In genomic region chr1:109512632-109513259, GRCm38 (mm10) we compare ENCODE assay signal across 18 mouse cellular contexts.
A peak's percentile ranks its signal among the peaks of the same experiment; 100 is the strongest.
DNase-seq lines count a peak whose midpoint lies in the region; ATAC-seq and TF ChIP-seq lines count a peak whose summit lies in the region.
"Had no signal": no experiment of that assay in that cellular context is flagged by ENCODE, and none has a peak within 500 bp of the region (broad histone marks: within the 10 kb centered on the region; RNA-seq: fewer than 3 reads in every experiment).

No protein-coding gene starts in this region.

- no peak overlapping the region for H3K27ac ChIP-seq in forebrain, embryonic 15.5 days (replicated peaks)
- no peak overlapping the region for H3K27ac ChIP-seq in forebrain, embryonic 12.5 days
- no peak overlapping the region for H3K27ac ChIP-seq in left cerebral cortex, adult 2 months
- H3K27ac ChIP-seq: heart, adult 2 months; hindbrain, embryonic 15.5 days; limb, embryonic 10.5 days; liver, embryonic 13.5 days; neural tube, embryonic 12.5 days had no signal

- H3K9ac ChIP-seq in forebrain, embryonic 15.5 days (replicated peaks): no peak overlapping the region
- H3K9ac ChIP-seq in forebrain, embryonic 12.5 days: no peak overlapping the region
- H3K9ac ChIP-seq: hindbrain, embryonic 15.5 days; liver, embryonic 13.5 days; neural tube, embryonic 12.5 days had no signal

- peaks cover 3% of the 10 kb centered on the region; the same call in 1 of the 2 replicates for H3K4me1 ChIP-seq in forebrain, embryonic 15.5 days
- no peaks in the 10 kb centered on the region for H3K4me1 ChIP-seq in forebrain, embryonic 12.5 days
- H3K4me1 ChIP-seq: hindbrain, embryonic 15.5 days; limb, embryonic 10.5 days; liver, embryonic 13.5 days; megakaryocyte, embryonic 14.5 days; neural tube, embryonic 12.5 days had no signal

- H3K27me3 ChIP-seq in forebrain, embryonic 15.5 days: no peaks in the 10 kb centered on the region
- no peaks in the 10 kb centered on the region for H3K27me3 ChIP-seq in forebrain, embryonic 12.5 days
- H3K27me3 ChIP-seq: hindbrain, embryonic 15.5 days; liver, embryonic 13.5 days; megakaryocyte, embryonic 14.5 days; neural tube, embryonic 12.5 days had no signal

- no peak for TF ChIP-seq CTCF in left cerebral cortex, adult 2 months (IDR thresholded peaks at IDR 0.05)

- peak; percentile 96 for ATAC-seq in forebrain, embryonic 15.5 days (replicated peaks)
- no peak for ATAC-seq in forebrain, embryonic 12.5 days (ENCODE audit: low FRiP score)
- ATAC-seq: lung, postnatal 0 days had no signal

- H3K9me3 ChIP-seq in forebrain, embryonic 15.5 days: no peaks in the 10 kb centered on the region
- no peaks in the 10 kb centered on the region for H3K9me3 ChIP-seq in forebrain, embryonic 12.5 days
- H3K9me3 ChIP-seq: hindbrain, embryonic 15.5 days; limb, embryonic 10.5 days; liver, embryonic 13.5 days; megakaryocyte, embryonic 14.5 days; neural tube, embryonic 12.5 days had no signal

- intact Hi-C loops in left cerebral cortex, adult 2 months (cut with DNase I): loop anchor here (5.0 kb wide), 1 partner anchor 470 kb away; the partner anchor contains the start of gene Cdh7

- WGBS in forebrain, embryonic 15.5 days: 39% methylated on average over 1 of the region's 1 CpGs
- WGBS in forebrain, embryonic 12.5 days: 87% methylated on average over 1 of the region's 1 CpGs

- no peak overlapping the region for H3K4me3 ChIP-seq in forebrain, embryonic 15.5 days
- no peak overlapping the region for H3K4me3 ChIP-seq in forebrain, embryonic 12.5 days (replicated peaks)
- no peak overlapping the region for H3K4me3 ChIP-seq in left cerebral cortex, adult 2 months
- H3K4me3 ChIP-seq: heart, adult 2 months; hindbrain, embryonic 15.5 days; limb, embryonic 10.5 days; liver, embryonic 13.5 days; megakaryocyte, embryonic 14.5 days; neural tube, embryonic 12.5 days had no signal

- peak; percentile 4 for DNase-seq in left cerebral cortex, adult 11 months (ENCODE audit: low spot score)
- no peak for DNase-seq in left cerebral cortex, adult 2 months (ENCODE audit: extremely low spot score in 1 of 2, low spot score in 2 of 2)
- peak; percentile 2 to 42 for DNase-seq in frontal cortex, postnatal 36 days (ENCODE audit: low spot score in 2 of 2)
- DNase-seq in right cerebral cortex, postnatal 36 days (ENCODE audit: low spot score in 2 of 2): peak; percentile 1 to 4
- no peak for DNase-seq in embryo, embryonic 11 days
- DNase-seq in testis, postnatal 14 days (ENCODE audit: low spot score): no peak
- DNase-seq: gastrocnemius, postnatal 10 days; heart, adult 2 months; kidney, adult 2 months; kidney, postnatal 36 days; liver, embryonic 13.5 days had no signal

- H3K36me3 ChIP-seq in forebrain, embryonic 15.5 days: no peaks in the 10 kb centered on the region
- no peaks in the 10 kb centered on the region for H3K36me3 ChIP-seq in forebrain, embryonic 12.5 days (replicated peaks)
- H3K36me3 ChIP-seq: hindbrain, embryonic 15.5 days; limb, embryonic 10.5 days; liver, embryonic 13.5 days; neural tube, embryonic 12.5 days had no signal

- H3K4me2 ChIP-seq in forebrain, embryonic 15.5 days (replicated peaks): no peak overlapping the region
- no peak overlapping the region for H3K4me2 ChIP-seq in forebrain, embryonic 12.5 days
- H3K4me2 ChIP-seq: hindbrain, embryonic 15.5 days; liver, embryonic 13.5 days; neural tube, embryonic 12.5 days had no signal

Comparison
In these comparisons a context has a peak if more than half of its experiments do, and no peak if none do; other contexts are left out.
1. DNase-seq: peak in left cerebral cortex, adult 11 months (single experiment), frontal cortex, postnatal 36 days (2 of 2) and right cerebral cortex, postnatal 36 days (2 of 2); none in left cerebral cortex, adult 2 months (0 of 2), embryo, embryonic 11 days (single experiment) and testis, postnatal 14 days (single experiment).